Mouse (Mus musculus) spleen, adult 2 months (tissue): ENCODE measurements around the gene Fxyd1.

ENCODE experiments used
- CTCF ChIP-seq: fragments of 200-500 bp; IDR thresholded peaks from 2 replicates; pipeline ENCODE4 v1.5.1; 2011; ENCODE audit warnings: mild to moderate bottlenecking, inconsistent platforms; ENCODE audit not compliant: insufficient read depth, insufficient read length, insufficient replicate concordance; ENCODE audit errors: extremely low read depth
- POLR2A ChIP-seq: fragments of 200-500 bp; IDR thresholded peaks from 2 replicates; pipeline ENCODE4 v1.6.1; 2011; ENCODE audit warnings: low read depth, low read length, inconsistent platforms

DNA sequence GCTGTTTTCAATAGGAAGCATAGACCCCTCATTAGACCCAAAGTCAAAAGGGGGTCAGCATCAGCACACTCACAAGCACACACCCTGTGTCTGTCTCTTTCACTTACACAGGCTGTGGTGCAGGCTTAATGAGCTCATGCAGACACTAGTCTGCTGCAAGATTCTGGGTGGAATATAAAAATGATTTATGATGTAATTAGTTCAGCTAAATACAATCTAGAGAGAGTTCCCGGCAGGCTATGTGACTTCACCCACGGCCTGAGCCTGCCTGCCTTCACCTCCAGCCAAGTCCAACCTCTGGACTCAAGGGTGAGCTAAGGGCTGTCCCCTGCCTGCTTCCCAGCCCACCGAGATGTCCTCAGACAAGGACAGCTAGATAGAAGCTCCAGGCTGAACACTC lies 48.1 kb downstream of the Fxyd1 start:
- no peak for TF ChIP-seq POLR2A
- TF ChIP-seq CTCF = no peak
